Mouse (Mus musculus) bone marrow, adult 2 months (tissue): ENCODE results near the gene Zdhhc4.

Source experiments
- CTCF ChIP-seq: fragments of 200-500 bp; IDR thresholded peaks from 2 replicates; pipeline ENCODE4 v1.5.1; 2011; ENCODE audit warnings: low read length, control low read depth; ENCODE audit not compliant: control insufficient read depth, insufficient read depth
- POLR2A ChIP-seq: fragments of 200-500 bp; IDR thresholded peaks from 2 replicates; pipeline ENCODE4 v1.6.1; 2011; ENCODE audit warnings: low read depth, mild to moderate bottlenecking, control low read depth, low read length, borderline replicate concordance; ENCODE audit not compliant: control insufficient read depth

GRCm38 (mm10) chr5:143297986-143298385, 31.1 kb downstream of the Zdhhc4 start:
- TF ChIP-seq CTCF = no peak
- TF ChIP-seq POLR2A = no peak
